Mouse (Mus musculus): ENCODE measurements at regions not wholly inside any gene's neighbourhood (a gene's known extent, or its start where the extent isn't known, plus 50 kb on each side); places are given as distances from the start of the nearest gene placed in this dataset.
A peak's percentile ranks its signal among the peaks of the same experiment; 100 is the strongest.

DNA sequence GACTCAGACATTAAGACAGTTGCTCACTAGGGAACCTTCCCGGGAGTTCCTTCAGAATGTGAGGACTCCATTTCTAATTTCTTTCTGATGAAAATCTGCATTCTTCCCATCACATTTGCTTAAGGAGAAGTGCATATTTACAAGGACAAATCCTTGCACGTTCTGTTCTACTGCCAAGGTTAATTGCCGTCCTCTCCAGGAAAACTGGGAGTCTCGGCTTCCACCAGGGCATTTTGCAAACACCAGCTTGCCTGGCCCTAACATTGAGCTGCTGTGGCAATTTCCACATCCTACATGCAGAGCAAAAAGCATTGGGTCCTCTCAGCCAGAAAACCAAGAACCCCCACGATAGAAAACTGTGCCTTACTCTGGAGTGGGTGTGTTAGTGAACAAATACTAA, 91.5 kb upstream of the Noct start:
- Histone ChIP-seq H3K9me3 (no peaks in the 10 kb centered on the region), H3K9ac (replicated peaks) (no peak overlapping the region), H3K4me1 (replicated peaks) (peaks cover 17% of the 10 kb centered on the region), H3K27ac (no peak overlapping the region), H3K4me3 (replicated peaks) (no peak overlapping the region), H3K36me3 (no peaks in the 10 kb centered on the region), H3K4me2 (replicated peaks) (no peak overlapping the region), H3K27me3 (no peaks in the 10 kb centered on the region)
- no peak for ATAC-seq
- WGBS, result 79% methylated on average over 5 of the region's 5 CpGs

- no peak overlapping the region for H3K4me3 ChIP-seq (replicated peaks)
- H3K4me1 ChIP-seq (replicated peaks), result peaks cover 17% of the 10 kb centered on the region
- no peak overlapping the region for H3K4me2 ChIP-seq (replicated peaks)
- no peak overlapping the region for H3K27ac ChIP-seq
- 48% methylated on average over 5 of the region's 5 CpGs for WGBS
- no peak overlapping the region for H3K9ac ChIP-seq (replicated peaks)
- H3K9me3 ChIP-seq, result no peaks in the 10 kb centered on the region
- H3K36me3 ChIP-seq, result no peaks in the 10 kb centered on the region
- H3K27me3 ChIP-seq, result no peaks in the 10 kb centered on the region
- no peak for ATAC-seq
These were observed 88.7 kb upstream of the Noct start for GRCm38 (mm10) chr3:51135581-51135980.

GRCm38 (mm10) chr3:51137730-51138312, 86.4 kb upstream of the Noct start:
- 67% methylated on average over 8 of the region's 8 CpGs for WGBS
- H3K9ac ChIP-seq (replicated peaks), result no peak overlapping the region
- no peak overlapping the region for H3K27ac ChIP-seq
- H3K36me3 ChIP-seq, result no peaks in the 10 kb centered on the region
- no peaks in the 10 kb centered on the region for H3K9me3 ChIP-seq
- H3K4me1 ChIP-seq (replicated peaks), result peaks cover 17% of the 10 kb centered on the region
- H3K27me3 ChIP-seq, result no peaks in the 10 kb centered on the region
- no peak overlapping the region for H3K4me3 ChIP-seq (replicated peaks)
- ATAC-seq, result no peak
- no peak overlapping the region for H3K4me2 ChIP-seq (replicated peaks)

DNA sequence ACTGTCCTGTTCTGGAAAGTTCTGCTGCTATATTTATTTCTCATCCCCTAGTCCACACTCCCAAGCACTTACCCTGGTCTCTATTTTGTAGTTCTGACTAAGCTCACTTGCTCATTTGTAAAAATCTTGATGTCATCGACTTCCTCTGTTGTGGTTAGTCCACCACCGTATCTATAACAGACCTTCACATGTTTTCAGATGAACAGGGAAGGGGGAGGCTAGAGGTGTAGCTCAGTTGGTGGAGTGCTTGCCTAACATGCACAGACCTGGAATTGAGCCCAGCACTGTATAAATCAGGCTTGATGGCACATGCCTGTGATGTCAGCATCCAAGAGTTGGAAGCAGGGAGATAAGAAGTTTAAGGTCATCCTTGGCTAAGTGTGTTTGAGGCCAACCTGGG, 78.3 kb upstream of the Noct start:
- ATAC-seq, result no peak
- H3K4me3 ChIP-seq (replicated peaks), result no peak overlapping the region
- H3K4me2 ChIP-seq (replicated peaks), result no peak overlapping the region
- no peaks in the 10 kb centered on the region for H3K9me3 ChIP-seq
- H3K9ac ChIP-seq (replicated peaks), result no peak overlapping the region
- no peaks in the 10 kb centered on the region for H3K27me3 ChIP-seq
- H3K4me1 ChIP-seq (replicated peaks), result no peaks in the 10 kb centered on the region
- H3K36me3 ChIP-seq, result no peaks in the 10 kb centered on the region
- 93% methylated on average over 2 of the region's 2 CpGs for WGBS
- H3K27ac ChIP-seq, result no peak overlapping the region

DNA sequence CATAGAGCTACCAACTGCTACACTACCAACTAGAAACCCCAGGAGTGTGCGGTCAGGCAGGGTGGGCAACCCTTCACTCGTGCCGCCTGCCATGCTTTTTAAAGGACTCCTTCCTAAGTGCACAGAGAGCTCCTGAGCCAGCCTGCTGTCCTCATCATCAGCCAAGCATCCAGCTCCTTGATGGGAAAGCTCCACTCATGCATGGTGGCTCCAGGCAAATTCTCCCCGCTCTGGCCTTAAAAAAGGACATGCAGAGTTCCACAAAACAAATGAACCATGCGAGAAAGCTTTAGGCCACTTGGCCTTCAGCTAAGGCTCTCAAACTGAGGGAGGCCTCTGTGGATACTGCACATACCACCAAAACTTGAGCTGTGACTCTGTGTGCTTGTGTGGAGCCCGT, 74.2 kb upstream of the Noct start:
- Histone ChIP-seq H3K36me3 (no peaks in the 10 kb centered on the region), H3K4me2 (replicated peaks) (no peak overlapping the region), H3K4me3 (replicated peaks) (no peak overlapping the region), H3K27me3 (no peaks in the 10 kb centered on the region), H3K9ac (replicated peaks) (no peak overlapping the region), H3K9me3 (no peaks in the 10 kb centered on the region), H3K4me1 (replicated peaks) (no peaks in the 10 kb centered on the region), H3K27ac (no peak overlapping the region)
- 78% methylated on average over 6 of the region's 6 CpGs for WGBS
- ATAC-seq, result no peak

DNA sequence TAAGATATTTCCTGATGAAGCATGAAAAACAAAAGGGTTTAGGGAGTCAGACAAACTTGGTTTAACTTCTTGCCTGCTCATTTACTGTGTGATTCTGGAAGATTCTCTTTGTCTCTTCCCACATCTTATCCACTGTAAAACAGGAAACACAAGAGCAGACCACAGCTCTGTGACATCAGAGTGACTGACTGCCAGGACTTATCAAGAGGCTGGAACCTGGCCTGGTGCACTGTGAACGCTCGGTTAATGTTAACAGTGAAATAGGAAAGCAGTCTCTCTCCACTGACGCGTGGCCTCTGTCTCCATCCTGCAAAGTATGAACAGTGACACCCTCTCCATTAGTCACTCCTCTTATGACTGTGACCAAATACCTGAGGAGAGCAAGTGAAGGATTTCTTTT, 73.1 kb upstream of the Noct start:
- Histone ChIP-seq H3K4me1 (replicated peaks) (no peaks in the 10 kb centered on the region), H3K27ac (no peak overlapping the region), H3K36me3 (no peaks in the 10 kb centered on the region), H3K27me3 (no peaks in the 10 kb centered on the region), H3K4me3 (replicated peaks) (no peak overlapping the region), H3K9ac (replicated peaks) (no peak overlapping the region), H3K4me2 (replicated peaks) (no peak overlapping the region), H3K9me3 (no peaks in the 10 kb centered on the region)
- WGBS, result 94% methylated on average over 4 of the region's 4 CpGs
- no peak for ATAC-seq

GRCm38 (mm10) chr3:51155621-51156020, 68.6 kb upstream of the Noct start:
- Histone ChIP-seq H3K9ac (replicated peaks) (no peak overlapping the region), H3K4me1 (replicated peaks) (peaks cover 23% of the 10 kb centered on the region), H3K27me3 (no peaks in the 10 kb centered on the region), H3K4me3 (replicated peaks) (no peak overlapping the region), H3K36me3 (no peaks in the 10 kb centered on the region), H3K4me2 (replicated peaks) (no peak overlapping the region), H3K9me3 (no peaks in the 10 kb centered on the region), H3K27ac (no peak overlapping the region)
- no peak for ATAC-seq
- 89% methylated on average over 4 of the region's 4 CpGs for WGBS

DNA sequence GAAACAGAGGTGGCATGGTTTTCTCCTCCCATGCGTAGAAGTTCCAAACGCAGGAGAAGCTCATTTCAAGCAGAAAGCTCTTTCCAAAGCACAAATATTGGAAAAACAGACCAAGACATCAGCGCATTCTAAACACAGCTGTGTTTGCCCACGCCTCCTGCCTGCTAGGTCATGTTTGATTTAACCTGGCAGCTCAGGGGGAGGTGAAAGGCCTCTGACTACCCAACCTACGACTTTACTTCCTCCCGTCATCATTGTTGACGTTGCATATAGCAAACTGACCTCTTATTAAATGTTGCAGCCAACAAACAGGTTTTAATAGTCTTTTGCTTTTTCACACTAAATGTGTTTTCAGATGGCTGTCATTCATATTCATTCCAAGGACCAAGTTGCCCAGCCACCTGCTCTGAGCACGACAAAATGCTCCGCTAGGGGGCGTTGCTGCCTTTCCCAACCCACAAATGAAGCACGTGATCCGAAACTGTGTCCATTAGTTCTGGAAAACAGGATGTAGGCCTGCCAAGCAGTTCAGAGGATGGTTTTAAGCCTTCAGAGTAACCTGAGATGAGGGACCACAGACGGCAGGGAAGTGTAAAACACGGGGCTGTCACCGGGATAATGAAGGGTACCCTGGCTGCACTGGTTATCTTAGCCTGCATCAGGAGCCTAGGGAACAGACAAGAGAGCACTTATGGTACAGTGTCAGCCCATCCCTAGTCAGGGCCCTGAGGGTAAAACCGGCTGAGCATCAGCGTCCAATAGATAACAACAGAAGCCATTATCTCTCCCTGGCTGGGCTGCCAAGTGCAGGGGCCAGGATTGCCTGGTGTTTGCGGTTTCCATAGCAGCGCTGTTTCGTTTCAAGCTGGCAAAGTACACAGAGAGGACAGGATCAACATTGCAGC, 67.6 kb upstream of the Noct start:
- Histone ChIP-seq H3K9me3 (no peaks in the 10 kb centered on the region), H3K4me2 (replicated peaks) (0 out of 2 replicates have a peak overlapping the region, but pooled peaks have one; percentile 3), H3K4me1 (replicated peaks) (peaks cover 23% of the 10 kb centered on the region), H3K27ac (peak overlapping the region; percentile 56), H3K9ac (replicated peaks) (no peak overlapping the region), H3K4me3 (replicated peaks) (no peak overlapping the region), H3K27me3 (no peaks in the 10 kb centered on the region), H3K36me3 (no peaks in the 10 kb centered on the region)
- WGBS, result 44% methylated on average over 20 of the region's 20 CpGs
- ATAC-seq, result peak; percentile 85

DNA sequence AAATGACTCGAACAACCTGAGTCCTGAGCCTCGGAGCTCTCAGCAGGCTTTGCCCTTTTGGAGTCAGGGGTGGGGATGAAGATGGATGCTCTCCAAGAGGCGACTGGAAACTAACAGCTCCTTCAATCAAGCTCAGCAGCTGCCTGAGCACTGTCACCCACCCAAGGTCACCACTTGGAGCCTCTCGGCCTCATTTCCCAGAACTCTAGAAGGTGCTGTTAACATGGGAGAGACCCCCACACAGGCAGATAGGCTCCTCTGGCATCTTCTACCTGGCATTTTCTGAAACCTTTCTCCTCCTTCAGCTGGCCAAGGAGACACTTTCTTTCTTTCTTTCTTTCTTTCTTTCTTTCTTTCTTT, 67.0 kb upstream of the Noct start:
- H3K4me2 ChIP-seq (replicated peaks), result 0 out of 2 replicates have a peak overlapping the region, but pooled peaks have one; percentile 3
- WGBS, result 29% methylated on average over 4 of the region's 4 CpGs
- peaks cover 23% of the 10 kb centered on the region for H3K4me1 ChIP-seq (replicated peaks)
- no peak overlapping the region for H3K4me3 ChIP-seq (replicated peaks)
- H3K27ac ChIP-seq, result peak overlapping the region; percentile 56
- H3K9me3 ChIP-seq, result no peaks in the 10 kb centered on the region
- no peak; the same call in 1 of the 2 replicates for ATAC-seq
- H3K27me3 ChIP-seq, result no peaks in the 10 kb centered on the region
- no peaks in the 10 kb centered on the region for H3K36me3 ChIP-seq
- no peak overlapping the region for H3K9ac ChIP-seq (replicated peaks)

- peaks cover 23% of the 10 kb centered on the region for H3K4me1 ChIP-seq (replicated peaks)
- no peak overlapping the region for H3K27ac ChIP-seq
- H3K4me3 ChIP-seq (replicated peaks), result no peak overlapping the region
- no peak overlapping the region for H3K9ac ChIP-seq (replicated peaks)
- H3K4me2 ChIP-seq (replicated peaks), result no peak overlapping the region
- H3K27me3 ChIP-seq, result no peaks in the 10 kb centered on the region
- WGBS, result 65% methylated on average over 4 of the region's 4 CpGs
- H3K36me3 ChIP-seq, result no peaks in the 10 kb centered on the region
- ATAC-seq, result no peak
- no peaks in the 10 kb centered on the region for H3K9me3 ChIP-seq
These were observed 65.8 kb upstream of the Noct start for GRCm38 (mm10) chr3:51158449-51158848.

DNA sequence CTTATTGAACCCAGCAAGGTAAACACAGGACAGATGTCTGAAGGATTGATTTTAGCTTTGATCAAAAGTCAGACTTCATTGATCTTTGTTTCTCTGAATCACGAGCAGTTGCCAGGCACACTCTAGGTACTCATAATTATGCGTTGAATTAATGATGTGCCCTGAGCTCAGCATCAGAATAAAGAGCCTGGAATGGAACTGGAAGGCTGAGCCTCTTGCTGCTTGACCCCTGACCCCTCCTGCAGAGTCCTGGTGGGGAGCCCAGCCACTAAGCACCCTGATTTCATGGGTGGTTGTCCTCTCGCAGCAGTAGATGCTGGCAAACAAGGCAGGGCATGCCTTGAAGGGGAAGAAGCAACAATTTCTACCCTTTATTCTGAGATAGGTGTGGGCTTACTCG, 64.9 kb upstream of the Noct start:
- ATAC-seq, result no peak
- Histone ChIP-seq H3K9me3 (no peaks in the 10 kb centered on the region), H3K4me1 (replicated peaks) (peaks cover 23% of the 10 kb centered on the region), H3K4me3 (replicated peaks) (no peak overlapping the region), H3K36me3 (no peaks in the 10 kb centered on the region), H3K27ac (peak overlapping the region; percentile 35; the same call in 1 of the 2 replicates), H3K4me2 (replicated peaks) (no peak overlapping the region), H3K27me3 (no peaks in the 10 kb centered on the region), H3K9ac (replicated peaks) (no peak overlapping the region)
- WGBS, result 14% methylated on average over 4 of the region's 4 CpGs

DNA sequence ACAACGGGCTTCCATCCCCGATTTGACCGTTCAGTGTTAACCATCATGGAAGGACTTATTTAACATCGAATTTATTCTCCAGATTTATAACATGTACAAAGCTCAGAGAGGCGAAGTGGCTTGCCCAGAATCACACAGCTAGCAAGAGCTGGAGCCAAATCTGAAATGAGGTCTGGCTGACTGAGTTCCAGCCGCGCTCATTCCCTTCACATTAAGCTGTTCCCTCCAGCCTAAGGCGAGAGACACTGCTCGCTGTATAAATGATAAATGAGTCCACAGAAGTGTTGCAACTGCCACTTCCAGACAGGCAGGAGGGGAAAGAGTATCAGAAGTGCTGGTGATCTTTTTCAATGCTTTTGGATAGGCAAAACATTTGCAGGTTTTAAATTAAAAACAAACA, 64.4 kb upstream of the Noct start:
- Histone ChIP-seq H3K4me2 (replicated peaks) (no peak overlapping the region), H3K27ac (peak overlapping the region; percentile 35; the same call in 1 of the 2 replicates), H3K36me3 (no peaks in the 10 kb centered on the region), H3K9me3 (no peaks in the 10 kb centered on the region), H3K4me1 (replicated peaks) (peaks cover 23% of the 10 kb centered on the region), H3K27me3 (no peaks in the 10 kb centered on the region), H3K9ac (replicated peaks) (no peak overlapping the region), H3K4me3 (replicated peaks) (no peak overlapping the region)
- 52% methylated on average over 9 of the region's 9 CpGs for WGBS
- ATAC-seq, result peak; percentile 18; the same call in 1 of the 2 replicates

All from midbrain, embryonic 13.5 days (tissue).